Mouse (Mus musculus) bone marrow, adult 2 months (tissue): ENCODE measurements around the gene 4833439L19Rik. TPM values are rescaled to one million over a fixed set of nuclear protein-coding genes. Genes with fewer than 3 reads are reported as not detected.
"Not testable (repeated sequence)": the region's sequence is repeated elsewhere in the genome, so short reads cannot be mapped to it uniquely, and the experiment has no call there.

Experiments
- H3K27ac ChIP-seq: fragments of 200-500 bp; 2 replicates; pipeline ENCODE4 v1.5.1; 2012; ENCODE audit warnings: low read depth, mild to moderate bottlenecking, control low read depth, inconsistent platforms, low read length; ENCODE audit not compliant: control insufficient read depth, poor library complexity, insufficient read depth
- H3K4me1 ChIP-seq: fragments of 200-500 bp; 2 replicates; pipeline ENCODE4 v1.6.1; 2011; ENCODE audit warnings: low read length; ENCODE audit not compliant: control insufficient read depth, insufficient read depth
- H3K4me3 ChIP-seq: fragments of 200-500 bp; replicated peaks from 2 replicates; pipeline ENCODE3; 2011; ENCODE audit warnings: mild to moderate bottlenecking, low read depth, low read length, control low read depth; ENCODE audit not compliant: control insufficient read depth
- CTCF ChIP-seq: fragments of 200-500 bp; IDR thresholded peaks from 2 replicates; pipeline ENCODE4 v1.5.1; 2011; ENCODE audit warnings: low read length, control low read depth; ENCODE audit not compliant: control insufficient read depth, insufficient read depth
- POLR2A ChIP-seq: fragments of 200-500 bp; IDR thresholded peaks from 2 replicates; pipeline ENCODE4 v1.6.1; 2011; ENCODE audit warnings: low read depth, mild to moderate bottlenecking, control low read depth, low read length, borderline replicate concordance; ENCODE audit not compliant: control insufficient read depth
- WGBS: fragments of 180-500 bp; shearing (Covaris S2); methylation state at CpG from one replicate; pipeline ENCODE4 v1.1.7; 2018; 5-methylcytosine and 5-hydroxymethylcytosine counted together
- polyA plus RNA-seq: library from polyadenylated mRNA; stranded (reverse); fragments of >200 nt; gene quantifications from 2 replicates; pipeline ENCODE4 v1.2.4, GENCODE M21; 2011; ENCODE audit warnings: low replicate concordance; ENCODE audit not compliant: missing spikeins, insufficient read depth, insufficient read length

4833439L19Rik gene
- polyA plus RNA-seq: 17.9 and 24.8 TPM in 2 replicates

DNA sequence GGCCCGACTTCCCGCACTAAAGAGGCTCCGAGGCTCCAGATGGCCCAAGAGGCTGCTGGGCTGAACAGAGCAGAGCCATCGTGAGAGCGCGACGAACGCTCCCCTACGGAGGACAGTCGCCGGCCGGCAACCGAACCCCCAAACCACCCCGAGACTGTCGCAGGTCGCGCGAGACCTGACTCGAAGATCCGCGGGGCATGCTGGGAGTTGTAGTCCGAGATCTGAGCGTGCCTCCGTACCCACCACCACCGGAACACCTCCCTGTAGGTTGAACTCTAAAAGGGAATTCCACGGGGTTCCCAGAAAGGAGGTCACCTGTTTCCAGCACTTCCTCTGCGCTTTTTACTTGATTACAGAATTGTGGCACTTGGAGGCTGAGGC lies at the start of gene 4833439L19Rik:
TSS of gene 4833439L19Rik (minus strand) at position 235 of the 381 bp plus-strand sequence.
- Histone ChIP-seq H3K4me1 (no peaks in the 10 kb centered on the region; the same call in 1 of the 2 replicates), H3K4me3 (peak within 1 kb of the TSS; percentile 72), H3K27ac (peak within 1 kb of the TSS; percentile 40)
- TF ChIP-seq POLR2A (peak; percentile 94), CTCF (no peak)
- under 1% methylated on average over 27 of the region's 27 CpGs for WGBS

DNA sequence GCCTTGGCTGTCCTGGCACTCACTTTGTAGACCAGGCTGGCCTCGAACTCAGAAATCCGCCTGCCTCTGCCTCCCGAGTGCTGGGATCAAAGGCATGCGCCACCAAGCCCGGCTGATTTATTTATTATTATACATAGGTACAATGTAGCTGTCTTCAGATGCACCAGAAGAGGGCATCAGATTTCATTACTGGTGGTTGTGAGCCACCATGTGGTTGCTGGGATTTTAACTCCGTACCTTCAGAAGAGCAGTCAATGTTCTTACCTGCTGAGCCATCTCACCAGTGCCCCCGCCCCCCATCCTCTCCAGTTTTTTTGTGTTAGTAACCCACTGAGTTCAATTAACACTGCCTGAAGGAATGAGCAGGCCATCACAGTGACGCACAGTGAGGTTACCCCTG lies 47.9 kb upstream of the 4833439L19Rik start:
- not testable (repeated sequence) for H3K27ac ChIP-seq, H3K4me1 ChIP-seq, H3K4me3 ChIP-seq
- 73% methylated on average over 8 of the region's 8 CpGs for WGBS

DNA sequence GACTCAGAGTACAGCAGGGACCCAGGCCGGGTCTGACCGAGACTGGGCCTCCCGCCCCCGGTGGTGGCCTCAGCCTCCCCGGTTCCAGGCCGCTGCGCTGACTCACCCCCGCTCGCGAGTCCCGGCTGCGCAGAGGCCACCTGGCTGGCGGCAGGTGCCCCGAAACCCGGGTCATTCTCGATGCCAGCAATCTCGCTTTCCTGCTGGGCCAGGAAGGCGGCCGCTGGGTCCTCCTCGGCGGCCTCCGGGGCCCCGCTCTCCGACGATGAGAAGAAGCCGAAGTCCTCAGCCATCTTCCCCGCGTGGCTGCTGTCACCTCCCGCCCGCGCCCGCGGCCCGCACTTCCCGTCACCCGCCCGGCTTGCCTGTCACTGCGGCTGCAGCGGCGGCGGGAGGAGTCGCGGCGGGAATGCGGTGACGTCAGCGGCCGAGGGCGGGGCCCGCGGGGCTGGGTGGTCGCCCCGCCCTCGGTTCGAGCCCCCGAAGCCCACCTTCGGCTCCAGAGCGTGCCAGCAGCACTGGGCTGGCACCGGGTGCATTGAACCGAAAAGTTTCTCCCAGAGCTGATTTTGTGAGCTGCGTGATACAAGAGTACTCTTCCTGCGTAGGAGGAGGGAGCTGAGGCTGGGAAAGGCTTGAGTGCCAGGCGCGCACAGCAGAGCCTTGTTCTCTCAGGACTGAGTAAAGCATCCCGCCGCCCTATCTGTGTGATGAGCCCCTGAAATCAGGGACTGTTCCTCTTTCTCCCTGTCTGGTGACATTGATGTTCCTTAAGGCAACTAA lies 45.9 kb upstream of the 4833439L19Rik start, which contains the start of gene Cltb:
TSS of gene Cltb (minus strand) at position 373 of the 783 bp plus-strand sequence.
- under 1% methylated on average over 65 of the region's 66 CpGs for WGBS
- H3K27ac ChIP-seq: peak within 1 kb of the TSS; percentile 54
- TF ChIP-seq CTCF (no peak), POLR2A (peak; percentile 25; the same call in 1 of the 2 replicates)
- H3K4me3 ChIP-seq: peak within 1 kb of the TSS; percentile 79
- H3K4me1 ChIP-seq: no peaks in the 10 kb centered on the region

DNA sequence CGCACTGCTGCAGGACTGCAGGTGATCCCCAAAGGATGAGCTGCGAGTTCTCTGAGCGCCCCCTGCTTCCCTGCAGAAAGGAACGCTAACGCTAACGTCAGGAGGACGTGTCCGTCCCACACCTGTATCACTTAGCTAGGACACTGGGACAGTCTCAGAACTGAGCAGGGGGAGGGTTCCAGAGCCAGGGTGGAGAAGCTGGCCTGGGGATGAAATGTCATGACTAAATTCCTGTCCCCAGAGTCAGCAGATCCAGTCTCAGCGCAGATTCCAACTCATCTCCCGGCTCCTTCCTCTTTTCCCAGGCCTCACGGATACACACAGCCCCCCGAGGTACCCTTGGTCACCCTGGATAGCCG lies 45.4 kb upstream of the 4833439L19Rik start:
- H3K27ac ChIP-seq: peak overlapping the region; percentile 48
- H3K4me3 ChIP-seq: peak overlapping the region; percentile 79
- H3K4me1 ChIP-seq: no peaks in the 10 kb centered on the region
- TF ChIP-seq POLR2A (no peak), CTCF (no peak)
- WGBS: 18% methylated on average over 13 of the region's 13 CpGs

DNA sequence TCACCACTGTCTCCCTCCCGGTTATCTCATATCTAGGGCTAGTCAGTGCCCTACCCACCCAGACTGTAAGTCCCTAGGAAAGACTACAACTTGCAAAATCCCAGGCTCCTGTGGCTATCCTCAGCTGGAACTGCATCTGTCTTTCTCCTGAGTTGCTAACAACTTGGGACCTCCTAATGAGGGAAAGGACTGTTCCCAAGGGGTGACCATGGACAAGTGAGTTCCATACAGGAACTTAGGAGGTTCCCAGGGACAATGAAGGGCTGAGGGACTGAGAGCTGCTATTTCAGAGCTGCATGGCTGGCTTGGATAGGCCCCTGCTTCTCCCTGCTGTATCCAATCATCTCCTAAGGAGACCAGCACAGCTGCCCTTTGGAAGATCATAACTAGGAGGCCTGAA lies 44.1 kb upstream of the 4833439L19Rik start:
- Histone ChIP-seq H3K4me1 (no peaks in the 10 kb centered on the region), H3K27ac (no peak overlapping the region), H3K4me3 (no peak overlapping the region)
- WGBS: 70% methylated on average over 1 of the region's 1 CpGs
- no peak for TF ChIP-seq POLR2A
- TF ChIP-seq CTCF: no peak

GRCm38 (mm10) chr13:54608666-54609065 lies 43.4 kb upstream of the 4833439L19Rik start:
- Histone ChIP-seq H3K4me1 (no peaks in the 10 kb centered on the region), H3K4me3 (no peak overlapping the region), H3K27ac (no peak overlapping the region)
- no peak for TF ChIP-seq CTCF
- TF ChIP-seq POLR2A: no peak
- 86% methylated on average over 8 of the region's 8 CpGs for WGBS

GRCm38 (mm10) chr13:54608002-54608401 lies 42.8 kb upstream of the 4833439L19Rik start:
- H3K27ac ChIP-seq: no peak overlapping the region
- H3K4me1 ChIP-seq: no peaks in the 10 kb centered on the region
- no peak for TF ChIP-seq CTCF
- TF ChIP-seq POLR2A: no peak
- WGBS: 76% methylated on average over 3 of the region's 3 CpGs
- no peak overlapping the region for H3K4me3 ChIP-seq

DNA sequence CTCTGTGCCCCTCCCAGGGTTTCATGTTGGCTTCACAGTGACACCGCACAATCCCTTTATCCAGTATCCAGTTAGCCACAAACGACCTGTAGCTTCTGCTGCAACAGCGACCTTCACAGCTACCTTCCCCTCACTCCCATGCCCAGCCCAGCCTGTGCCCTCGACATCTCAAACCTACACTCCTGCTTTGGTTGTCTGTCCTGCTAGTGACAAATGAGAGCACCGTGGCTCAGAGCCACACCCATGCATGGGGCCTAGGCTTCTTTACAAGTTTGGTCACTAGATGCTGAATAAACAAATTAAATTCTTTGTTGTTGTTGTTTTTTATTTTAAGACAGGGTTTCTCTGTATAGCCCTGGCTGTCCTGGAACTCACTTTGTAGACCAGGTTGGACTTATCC lies 42.0 kb upstream of the 4833439L19Rik start:
- no peak overlapping the region for H3K4me3 ChIP-seq
- 80% methylated on average over 5 of the region's 5 CpGs for WGBS
- H3K4me1 ChIP-seq: no peaks in the 10 kb centered on the region
- H3K27ac ChIP-seq: no peak overlapping the region
- TF ChIP-seq POLR2A: no peak
- TF ChIP-seq CTCF: no peak
